Mouse (Mus musculus): ENCODE data around the gene Rpl36a. TPM values are rescaled to one million over a fixed set of nuclear protein-coding genes. Genes with fewer than 3 reads are reported as not detected.

Rpl36a gene
- polyA plus RNA-seq (2012): 136 and 149 TPM in 2 replicates

GRCm38 (mm10) chrX:134585103-134586002 lies at the start of gene Rpl36a:
TSS of gene Rpl36a (plus strand) at chrX:134585654.

GRCm38 (mm10) chrX:134541145-134541954 lies 44.1 kb upstream of the Rpl36a start, which contains the start of gene Timm8a1:
TSS of gene Timm8a1 (minus strand) at chrX:134541865.

GRCm38 (mm10) chrX:134582888-134583669 lies 2.4 kb upstream of the Rpl36a start, which contains the start of gene Btk:
TSS of gene Btk (minus strand) at chrX:134583570.

GRCm38 (mm10) chrX:134600659-134601379 lies 15.4 kb downstream of the Rpl36a start, which contains the start of the genes Gla and Hnrnph2:
TSS of gene Gla (minus strand) at chrX:134601125.
TSS of gene Hnrnph2 (plus strand) at chrX:134601179.

Other genes starting within 250 kb of the Rpl36a start
- gene Drp2, start 181.1 kb upstream of the Rpl36a start, polyA plus RNA-seq (2012): 0.05 and 0.25 TPM in 2 replicates
- not detected in 2 replicates for gene Taf7l, start 109.2 kb upstream of the Rpl36a start, polyA plus RNA-seq (2012)
- 5.2 and 6.5 TPM in 2 replicates for gene Timm8a1, start 43.8 kb upstream of the Rpl36a start, polyA plus RNA-seq (2012)
- gene Btk, start 2.1 kb upstream of the Rpl36a start, polyA plus RNA-seq (2012): 13.9 and 17.7 TPM in 2 replicates
- gene Gla, start 15.5 kb downstream of the Rpl36a start, polyA plus RNA-seq (2012): 2.0 and 2.2 TPM in 2 replicates
- 20.1 and 24.0 TPM in 2 replicates for gene Hnrnph2, start 15.5 kb downstream of the Rpl36a start, polyA plus RNA-seq (2012)
- 0.69 and 1.2 TPM in 2 replicates for gene Armcx4, start 100.9 kb downstream of the Rpl36a start, polyA plus RNA-seq (2012)
- gene Armcx1, start 132.3 kb downstream of the Rpl36a start, polyA plus RNA-seq (2012): 1.2 and 1.8 TPM in 2 replicates
- 3.4 and 4.6 TPM in 2 replicates for gene Armcx6, start 165.8 kb downstream of the Rpl36a start, polyA plus RNA-seq (2012)
- gene Armcx3, start 170.9 kb downstream of the Rpl36a start, polyA plus RNA-seq (2012): 2.5 and 2.9 TPM in 2 replicates
- gene Armcx2, start 223.6 kb downstream of the Rpl36a start, polyA plus RNA-seq (2012): 12.0 and 17.5 TPM in 2 replicates

Data from megakaryocyte-erythroid progenitor cell, adult 5 weeks (primary cell).